22 mouse cellular contexts compared by ENCODE assay signal in the genomic region with DNA sequence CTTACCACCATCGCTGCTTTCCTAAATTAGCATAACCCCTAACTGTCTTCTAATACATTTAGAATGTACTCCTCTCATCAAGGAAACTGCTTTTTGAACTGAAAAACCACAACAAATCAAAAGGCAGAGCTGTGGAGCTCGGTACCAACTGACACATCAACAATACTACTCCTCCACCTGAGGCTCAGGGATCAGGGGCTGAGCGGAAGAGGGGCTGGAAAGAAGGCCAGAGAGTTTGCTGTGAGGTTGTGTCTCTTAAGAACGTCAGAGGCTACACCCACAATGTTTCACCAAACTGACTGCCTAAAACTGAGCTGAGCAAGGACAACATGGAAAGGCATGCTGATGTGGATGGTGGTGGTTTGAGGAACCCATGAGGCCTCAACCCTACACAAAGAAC.
A peak's percentile ranks its signal among the peaks of the same experiment; 100 is the strongest.
DNase-seq lines count a peak whose midpoint lies in the region; ATAC-seq lines count a peak whose summit lies in the region.
"Had no signal": no experiment of that assay in that cellular context is flagged by ENCODE, and none has a peak within 500 bp of the region (broad histone marks: within the 10 kb centered on the region; RNA-seq: fewer than 3 reads in every experiment).

No protein-coding gene starts in this region.

- H3K9ac ChIP-seq in heart, embryonic 16.5 days (ENCODE audit: low read length): no peak overlapping the region
- H3K9ac ChIP-seq: forebrain, embryonic 15.5 days; heart, embryonic 13.5 days; hindbrain, embryonic 13.5 days; intestine, embryonic 15.5 days; limb, embryonic 13.5 days; liver, embryonic 13.5 days; midbrain, embryonic 12.5 days; stomach, embryonic 15.5 days had no signal

- DNase-seq in heart, adult 9 months (ENCODE audit: low spot score in 2 of 2): no peak
- peak; percentile 65 to 66 for DNase-seq in thymus, postnatal 10 days (ENCODE audit: low spot score in 2 of 2)
- no peak for DNase-seq in kidney, postnatal 4 days
- no peak for DNase-seq in adrenal gland, postnatal 14 days
- no peak for DNase-seq in embryonic facial prominence, embryonic 10.5 days (ENCODE audit: low spot score)
- DNase-seq: adrenal gland, postnatal 25 days; cerebellum, adult 8-10 months; kidney, postnatal 25 days; liver, embryonic 13.5 days; lung, adult 2 months; lung, postnatal 14 days; retina, postnatal 1 day; right cerebral cortex, postnatal 25 days had no signal

- H3K4me2 ChIP-seq in heart, embryonic 16.5 days (ENCODE audit: low read depth, low read length): no peak overlapping the region
- H3K4me2 ChIP-seq: forebrain, embryonic 15.5 days; heart, embryonic 13.5 days; hindbrain, embryonic 13.5 days; intestine, embryonic 15.5 days; limb, embryonic 13.5 days; liver, embryonic 13.5 days; midbrain, embryonic 12.5 days; stomach, embryonic 15.5 days had no signal

- no peaks in the 10 kb centered on the region for H3K27me3 ChIP-seq in heart, embryonic 16.5 days (ENCODE audit: control insufficient read depth, insufficient read depth, low read length)
- H3K27me3 ChIP-seq in embryonic facial prominence, embryonic 10.5 days (replicated peaks; ENCODE audit: low read depth, poor library complexity, severe bottlenecking): no peaks in the 10 kb centered on the region
- H3K27me3 ChIP-seq: forebrain, embryonic 15.5 days; heart, embryonic 13.5 days; hindbrain, embryonic 13.5 days; intestine, embryonic 15.5 days; limb, embryonic 13.5 days; liver, embryonic 13.5 days; midbrain, embryonic 12.5 days; stomach, embryonic 15.5 days had no signal

- no peaks in the 10 kb centered on the region for H3K36me3 ChIP-seq in heart, embryonic 16.5 days (ENCODE audit: control insufficient read depth, insufficient read depth)
- no peaks in the 10 kb centered on the region for H3K36me3 ChIP-seq in embryonic facial prominence, embryonic 10.5 days (replicated peaks)
- H3K36me3 ChIP-seq: forebrain, embryonic 15.5 days; heart, embryonic 13.5 days; hindbrain, embryonic 13.5 days; intestine, embryonic 15.5 days; limb, embryonic 13.5 days; liver, embryonic 13.5 days; midbrain, embryonic 12.5 days; stomach, embryonic 15.5 days had no signal

- no peaks in the 10 kb centered on the region for H3K9me3 ChIP-seq in heart, embryonic 16.5 days (replicated peaks; ENCODE audit: control insufficient read depth, low read length)
- no peaks in the 10 kb centered on the region for H3K9me3 ChIP-seq in embryonic facial prominence, embryonic 10.5 days
- H3K9me3 ChIP-seq: forebrain, embryonic 15.5 days; heart, embryonic 13.5 days; hindbrain, embryonic 13.5 days; intestine, embryonic 15.5 days; limb, embryonic 13.5 days; liver, embryonic 13.5 days; midbrain, embryonic 12.5 days; stomach, embryonic 15.5 days had no signal

- H3K4me3 ChIP-seq in heart, embryonic 16.5 days (ENCODE audit: low read length): no peak overlapping the region
- no peak overlapping the region for H3K4me3 ChIP-seq in embryonic facial prominence, embryonic 10.5 days
- H3K4me3 ChIP-seq: forebrain, embryonic 15.5 days; heart, embryonic 13.5 days; hindbrain, embryonic 13.5 days; intestine, embryonic 15.5 days; limb, embryonic 13.5 days; liver, embryonic 13.5 days; midbrain, embryonic 12.5 days; stomach, embryonic 15.5 days had no signal

- 75% methylated on average over 4 of the region's 4 CpGs for WGBS in heart, embryonic 16.5 days
- WGBS in embryonic facial prominence, embryonic 10.5 days: 83% methylated on average over 4 of the region's 4 CpGs

- peaks cover 5% of the 10 kb centered on the region for H3K4me1 ChIP-seq in heart, embryonic 16.5 days (ENCODE audit: control insufficient read depth, insufficient read depth, low read length)
- H3K4me1 ChIP-seq in embryonic facial prominence, embryonic 10.5 days: no peaks in the 10 kb centered on the region
- H3K4me1 ChIP-seq: forebrain, embryonic 15.5 days; midbrain, embryonic 12.5 days had no signal

- H3K27ac ChIP-seq in heart, embryonic 16.5 days (ENCODE audit: low read length): peak overlapping the region; percentile 61
- no peak overlapping the region for H3K27ac ChIP-seq in embryonic facial prominence, embryonic 10.5 days (replicated peaks)
- H3K27ac ChIP-seq: forebrain, embryonic 15.5 days; heart, embryonic 13.5 days; hindbrain, embryonic 13.5 days; intestine, embryonic 15.5 days; limb, embryonic 13.5 days; liver, embryonic 13.5 days; midbrain, embryonic 12.5 days; stomach, embryonic 15.5 days had no signal

- ATAC-seq in heart, embryonic 16.5 days (replicated peaks; ENCODE audit: extremely low read depth, insufficient read depth, low FRiP score): 0 out of 2 replicates have a peak, but pooled peaks have one; percentile 28
- peak; percentile 45 for ATAC-seq in inflammation-experienced regulatory T-cells, adult 6 months
- ATAC-seq: forebrain, embryonic 15.5 days; intestine, embryonic 15.5 days had no signal

Comparison
In these comparisons a context has a peak if more than half of its experiments do, and no peak if none do; other contexts are left out.
1. DNase-seq: peak in thymus, postnatal 10 days (2 of 2); none in heart, adult 9 months (0 of 2), kidney, postnatal 4 days (0 of 2), adrenal gland, postnatal 14 days (single experiment) and embryonic facial prominence, embryonic 10.5 days (single experiment).